Mouse (Mus musculus): ENCODE measurements around the gene Gapvd1. TPM values are rescaled to one million over a fixed set of nuclear protein-coding genes. Genes with fewer than 3 reads are reported as not detected.

Gapvd1 gene
- polyA plus RNA-seq, 1 experiment from 2014 or later, result 90.4 TPM

DNA sequence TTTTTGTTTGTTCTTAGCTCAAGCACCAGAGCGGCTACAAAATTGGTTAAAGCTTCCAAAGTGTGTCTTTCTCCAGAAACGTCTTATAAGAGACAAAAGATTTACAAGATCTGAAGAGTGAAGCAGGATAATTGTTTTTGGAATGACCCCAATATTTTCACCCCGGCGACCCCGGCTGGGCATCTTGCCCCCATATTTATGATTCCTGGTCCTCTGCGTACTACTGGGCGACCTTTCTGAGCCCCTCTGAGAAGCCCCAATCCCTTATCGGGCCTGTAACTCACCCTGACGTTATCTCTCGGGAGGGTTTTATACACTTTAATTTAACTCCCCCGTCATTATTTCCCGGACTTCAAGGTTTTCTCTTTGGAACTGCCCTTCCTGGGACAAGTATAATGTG, 123.0 kb downstream of the Gapvd1 start:
- no peaks in the 10 kb centered on the region for H3K9me3 ChIP-seq
- H3K27ac ChIP-seq, result no peak overlapping the region
- H3K27me3 ChIP-seq (ENCODE audit: insufficient read depth, poor library complexity, severe bottlenecking), result no peaks in the 10 kb centered on the region
- no peaks in the 10 kb centered on the region for H3K36me3 ChIP-seq
- WGBS, result 91% methylated on average over 12 of the region's 12 CpGs
- H3K4me3 ChIP-seq, result no peak overlapping the region
- peaks cover 46% of the 10 kb centered on the region for H3K4me1 ChIP-seq (replicated peaks)
- no peak for DNase-seq (ENCODE audit: low spot score)

DNA sequence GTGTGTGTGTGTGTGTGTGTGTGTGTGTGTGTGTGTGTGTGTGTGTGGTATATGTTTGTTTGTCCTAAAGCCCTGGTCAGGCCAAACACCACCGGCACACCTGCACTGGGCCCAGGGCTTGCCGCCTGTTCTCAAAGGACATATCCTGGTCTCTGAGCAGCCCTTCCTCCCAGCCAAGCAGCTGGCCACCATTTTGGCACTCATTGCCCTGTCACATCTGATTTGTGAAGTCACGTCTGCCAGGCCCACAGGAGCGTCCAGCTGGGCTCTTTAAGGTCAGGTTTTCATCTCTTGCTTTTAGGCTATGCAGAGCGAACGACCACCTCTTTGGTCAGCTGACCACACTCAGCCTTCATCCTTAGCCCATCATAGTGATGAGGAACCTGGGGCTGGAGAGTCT, 124.6 kb downstream of the Gapvd1 start:
- peaks cover 5% of the 10 kb centered on the region for H3K36me3 ChIP-seq
- H3K27ac ChIP-seq, result no peak overlapping the region
- no peaks in the 10 kb centered on the region for H3K27me3 ChIP-seq (ENCODE audit: insufficient read depth, poor library complexity, severe bottlenecking)
- H3K4me1 ChIP-seq (replicated peaks), result peaks cover 35% of the 10 kb centered on the region
- no peak for DNase-seq (ENCODE audit: low spot score)
- no peak overlapping the region for H3K4me3 ChIP-seq
- 74% methylated on average over 6 of the region's 6 CpGs for WGBS
- H3K9me3 ChIP-seq, result no peaks in the 10 kb centered on the region

DNA sequence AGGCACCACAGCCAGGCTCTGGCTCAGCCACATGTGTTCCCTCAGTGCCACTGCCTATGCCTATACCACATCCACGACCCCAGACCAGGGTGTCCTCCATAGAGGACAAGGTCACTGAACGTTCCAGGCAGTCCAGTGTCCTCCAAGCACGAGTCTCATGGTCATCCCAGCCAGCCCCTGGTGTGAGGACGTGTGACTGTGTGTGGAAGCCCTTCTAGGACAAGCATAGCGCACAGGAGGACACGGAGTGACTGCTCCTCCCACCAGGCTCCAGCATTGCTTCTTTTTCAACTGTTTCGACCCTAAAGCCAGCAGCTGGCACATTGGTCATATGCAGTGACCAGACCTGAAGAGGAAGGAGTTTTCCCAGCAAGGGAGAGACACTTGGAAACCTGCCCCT, 125.3 kb downstream of the Gapvd1 start:
- H3K9me3 ChIP-seq, result no peaks in the 10 kb centered on the region
- peaks cover 11% of the 10 kb centered on the region for H3K36me3 ChIP-seq
- no peak for DNase-seq (ENCODE audit: low spot score)
- peaks cover 33% of the 10 kb centered on the region for H3K4me1 ChIP-seq (replicated peaks)
- no peak overlapping the region for H3K4me3 ChIP-seq
- WGBS, result 80% methylated on average over 7 of the region's 7 CpGs
- no peak overlapping the region; the same call in 1 of the 2 replicates for H3K27ac ChIP-seq
- H3K27me3 ChIP-seq (ENCODE audit: insufficient read depth, poor library complexity, severe bottlenecking), result no peaks in the 10 kb centered on the region

DNA sequence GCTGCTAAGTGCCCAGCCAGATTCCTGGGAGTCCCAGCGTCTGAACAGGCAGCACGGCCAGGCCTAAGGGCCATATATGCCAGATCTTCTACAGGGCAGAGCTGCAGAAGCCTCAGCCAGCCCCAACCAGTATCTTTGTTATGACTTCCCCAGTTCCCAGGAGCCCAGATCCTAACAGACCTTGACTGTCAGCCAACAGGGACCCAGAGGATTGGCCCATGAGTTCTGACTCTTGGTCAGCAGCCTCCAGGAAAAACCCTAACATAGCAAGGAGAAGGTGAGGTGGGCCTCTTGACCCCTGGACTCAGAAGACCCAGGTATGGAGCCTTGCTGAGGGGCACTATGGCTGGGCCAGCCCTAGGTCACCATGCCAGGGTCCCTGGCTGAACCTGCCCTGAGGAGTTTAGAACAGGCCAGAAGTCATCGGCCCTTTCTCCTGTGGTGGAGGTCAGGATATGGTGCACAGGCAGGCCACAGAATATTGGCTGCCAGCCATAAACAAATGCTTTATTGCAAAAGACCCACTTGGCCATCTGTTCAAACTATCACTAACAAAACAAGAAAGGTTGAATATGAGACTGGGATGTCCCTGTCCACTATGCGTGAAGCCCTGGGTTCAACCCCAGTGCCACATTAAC, 126.0 kb downstream of the Gapvd1 start:
- Histone ChIP-seq H3K4me3 (no peak overlapping the region), H3K27me3 (ENCODE audit: insufficient read depth, poor library complexity, severe bottlenecking) (no peaks in the 10 kb centered on the region), H3K9me3 (no peaks in the 10 kb centered on the region), H3K27ac (no peak overlapping the region), H3K4me1 (replicated peaks) (peaks cover 29% of the 10 kb centered on the region), H3K36me3 (peaks cover 17% of the 10 kb centered on the region)
- DNase-seq (ENCODE audit: low spot score), result no peak
- WGBS, result 93% methylated on average over 4 of the region's 4 CpGs

GRCm38 (mm10) chr2:34627328-34628226, 127.5 kb downstream of the Gapvd1 start:
- peaks cover 28% of the 10 kb centered on the region for H3K36me3 ChIP-seq
- no peaks in the 10 kb centered on the region for H3K27me3 ChIP-seq (ENCODE audit: insufficient read depth, poor library complexity, severe bottlenecking)
- no peak overlapping the region for H3K4me3 ChIP-seq
- no peak for DNase-seq (ENCODE audit: low spot score)
- H3K27ac ChIP-seq, result peak overlapping the region; percentile 64
- peaks cover 22% of the 10 kb centered on the region for H3K4me1 ChIP-seq (replicated peaks)
- no peaks in the 10 kb centered on the region for H3K9me3 ChIP-seq
- WGBS, result 76% methylated on average over 17 of the region's 17 CpGs

Other genes starting within 250 kb of the Gapvd1 start
- 614 and 918 TPM in 2 replicates for gene Hspa5, start 16.7 kb upstream of the Gapvd1 start, polyA plus RNA-seq (2016; fragmentation: Nextera tagmentation; extraction: Ambion mirVana)
- 31.5 and 43.0 TPM in 2 replicates for gene Rabepk, start 44.7 kb upstream of the Gapvd1 start, polyA plus RNA-seq (2016; fragmentation: Nextera tagmentation; extraction: Ambion mirVana)
- 65.6 and 73.6 TPM in 2 replicates for gene Fbxw2, start 71.1 kb upstream of the Gapvd1 start, polyA plus RNA-seq (2016; fragmentation: Nextera tagmentation; extraction: Ambion mirVana)
- not detected in 2 replicates for gene Gm34653, start 77.8 kb upstream of the Gapvd1 start, polyA plus RNA-seq (2016; fragmentation: Nextera tagmentation; extraction: Ambion mirVana)
- 0.16 TPM in 1 of 2 replicates, not detected in the other for gene Cutal, start 119.2 kb upstream of the Gapvd1 start, polyA plus RNA-seq (2016; fragmentation: Nextera tagmentation; extraction: Ambion mirVana)
- 114 and 136 TPM in 2 replicates for gene Psmd5, start 119.7 kb upstream of the Gapvd1 start, polyA plus RNA-seq (2016; fragmentation: Nextera tagmentation; extraction: Ambion mirVana)
- 1.9 and 2.1 TPM in 2 replicates for gene Phf19, start 158.8 kb upstream of the Gapvd1 start, polyA plus RNA-seq (2016; fragmentation: Nextera tagmentation; extraction: Ambion mirVana)
- gene Traf1, start 206.5 kb upstream of the Gapvd1 start, polyA plus RNA-seq (2016; fragmentation: Nextera tagmentation; extraction: Ambion mirVana), result 0.27 and 0.67 TPM in 2 replicates

All from hindbrain, embryonic 10.5 days (tissue).